Mouse (Mus musculus) regulatory T cell (primary cell): ENCODE measurements around the gene Tmem108.
"Not testable (repeated sequence)": the region's sequence is repeated elsewhere in the genome, so short reads cannot be mapped to it uniquely, and the experiment has no call there.

Source experiments
- in situ Hi-C: fragments of 300-600 bp; cut with MboI, MseI; formaldehyde crosslinking; loops from one replicate; pipeline ENCODE4 v1.15.1; 2025; ENCODE audit warnings: high pct_unique_total_duplicates

Gene Tmem108

DNA sequence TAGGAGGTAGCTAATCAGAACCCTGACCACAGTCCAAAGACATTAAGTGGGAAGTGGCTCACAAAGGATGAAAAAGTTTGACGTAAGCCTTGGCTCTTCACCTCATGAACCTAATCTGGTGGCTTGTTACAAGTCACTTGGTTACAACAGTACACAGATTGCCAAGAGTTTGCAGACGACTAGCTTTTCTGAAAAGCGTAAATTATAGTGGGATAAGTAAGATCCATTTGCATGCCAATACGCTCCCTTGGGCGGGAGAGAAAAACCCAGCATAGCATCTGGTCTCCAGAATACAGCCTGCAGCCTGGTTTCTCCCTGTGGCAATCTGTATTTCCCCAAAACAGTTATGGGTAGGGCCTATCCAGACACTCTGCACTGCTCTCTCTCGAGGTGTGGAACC, 74.5 kb downstream of the Tmem108 start:
- in situ Hi-C loops = no loop called here

DNA sequence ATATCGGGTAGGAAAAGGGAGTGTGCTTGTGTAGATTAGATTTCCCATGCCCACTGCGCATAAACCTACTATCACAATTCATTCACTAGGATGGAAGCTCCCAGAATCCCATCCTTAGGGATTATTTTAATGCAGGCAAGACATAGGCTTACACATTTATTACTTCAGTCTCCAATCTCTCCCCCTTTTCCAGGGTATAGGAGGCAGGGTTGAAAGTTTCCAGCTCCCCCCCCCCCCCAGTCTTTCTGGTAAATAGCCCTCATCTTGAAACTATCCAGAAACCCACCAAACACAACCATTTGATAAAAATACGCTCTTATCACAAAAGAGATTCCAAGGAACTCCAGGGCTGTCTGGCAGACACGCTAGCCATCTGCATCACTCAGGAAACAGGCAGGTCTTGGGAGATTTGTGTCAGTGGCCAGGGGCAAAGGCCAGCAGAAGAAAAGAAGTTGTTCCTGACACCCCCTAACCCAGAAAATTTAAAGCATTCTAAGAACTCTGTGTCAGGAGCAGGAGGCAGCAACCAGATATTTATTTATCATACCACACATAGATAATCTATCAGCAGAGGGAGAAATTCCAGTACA, 79.8 kb downstream of the Tmem108 start:
- in situ Hi-C loops = no loop called here

DNA sequence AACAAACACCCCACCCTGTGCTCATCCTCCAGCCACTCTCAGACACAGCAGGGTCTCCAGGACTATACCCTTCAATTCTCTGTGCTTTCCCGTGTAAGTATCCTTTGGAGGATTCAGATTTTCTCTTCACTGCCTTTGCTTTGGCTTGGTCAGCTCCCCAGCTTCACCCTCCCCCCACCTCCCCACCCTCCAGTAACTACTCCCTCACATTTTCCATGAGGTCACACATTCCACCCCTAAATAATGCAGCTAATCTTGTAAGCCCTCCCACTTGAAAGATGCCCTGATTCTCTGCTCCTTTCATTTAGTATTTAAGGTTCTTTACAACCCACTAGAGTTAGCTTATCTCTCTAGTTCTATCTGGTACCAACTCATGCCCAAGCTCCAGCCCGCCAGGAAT, 82.4 kb downstream of the Tmem108 start:
- in situ Hi-C loops = no loop called here

DNA sequence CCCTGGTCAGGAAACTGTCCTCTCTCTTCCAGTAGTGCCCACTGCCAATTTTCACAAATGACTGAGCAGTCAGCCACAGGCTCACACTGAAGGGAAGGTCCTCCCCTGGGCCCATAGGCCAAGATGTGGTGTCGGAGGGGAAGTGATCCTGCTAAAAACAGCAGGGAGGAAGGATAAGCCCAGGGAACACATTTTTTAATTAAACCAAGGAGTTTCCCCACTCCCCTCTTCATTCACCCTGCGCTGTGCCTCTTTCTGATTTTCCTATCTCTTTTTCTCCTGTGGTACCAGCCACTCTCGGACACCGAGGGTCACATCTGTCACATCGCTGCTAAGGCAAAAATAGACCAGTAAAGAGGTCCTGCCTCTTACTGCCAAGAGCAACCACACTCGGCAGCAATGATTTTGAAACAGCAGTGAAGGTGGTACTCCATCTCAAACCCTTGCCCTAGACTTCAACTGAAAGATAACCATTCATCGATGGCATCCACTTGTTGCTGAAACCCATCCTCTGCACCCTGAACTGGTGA, 83.0 kb downstream of the Tmem108 start:
- in situ Hi-C loops = no loop called here

DNA sequence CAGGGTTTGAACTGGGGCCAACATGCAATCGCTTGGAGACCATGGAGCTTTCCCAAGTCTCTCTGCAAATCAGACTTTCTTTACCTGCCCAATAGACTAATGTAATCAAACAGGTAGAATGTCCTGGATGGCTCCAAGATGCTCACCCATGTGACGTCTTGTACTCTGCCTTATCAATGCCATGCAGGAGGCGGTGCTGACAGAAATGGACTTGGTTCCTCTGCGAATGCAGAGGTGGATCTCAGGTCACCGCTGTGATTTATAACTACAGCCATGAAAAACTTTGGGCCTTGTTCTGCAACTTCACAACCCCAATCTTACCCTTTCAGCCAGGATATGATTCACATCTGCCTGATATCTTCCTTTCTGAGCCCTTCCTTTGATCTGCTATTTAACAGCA, 83.8 kb downstream of the Tmem108 start:
- in situ Hi-C loops = no loop called here

DNA sequence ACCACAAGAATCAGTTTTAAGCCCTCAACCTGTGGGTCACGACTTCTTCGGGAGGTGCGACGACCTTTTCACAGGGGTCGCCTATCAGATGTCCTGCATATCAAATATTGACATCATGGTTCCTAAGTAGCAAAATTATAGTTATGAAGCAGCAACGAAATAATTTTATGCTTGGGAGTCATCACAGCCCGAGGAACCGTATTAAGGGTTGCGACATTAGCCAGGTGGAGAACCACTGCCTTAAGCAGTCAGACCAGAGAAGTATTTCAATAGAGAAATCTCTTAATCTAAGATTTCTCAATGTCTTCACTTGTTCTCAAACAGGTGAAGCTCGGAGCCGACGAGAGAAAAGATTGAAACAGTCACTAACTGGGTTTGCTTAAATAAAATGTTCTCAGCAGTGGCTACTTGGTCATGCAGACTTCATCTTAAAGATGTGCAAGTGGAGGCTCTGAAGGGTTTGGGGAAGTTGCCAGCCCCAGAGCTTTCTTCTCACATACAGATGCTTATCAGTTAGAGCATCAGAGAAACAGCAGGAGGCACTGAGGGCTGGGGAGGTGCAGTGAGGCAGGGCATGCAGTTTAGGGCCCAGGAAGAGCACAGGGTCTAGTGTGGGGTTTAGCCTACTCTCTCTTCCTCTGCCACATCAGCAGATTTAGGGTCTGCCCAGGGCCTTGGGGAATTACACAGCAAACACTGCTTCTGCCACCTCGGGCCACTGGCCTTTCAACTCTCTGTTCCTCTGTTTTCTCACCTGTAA, 85.7 kb downstream of the Tmem108 start:
- in situ Hi-C loops = no loop called here

DNA sequence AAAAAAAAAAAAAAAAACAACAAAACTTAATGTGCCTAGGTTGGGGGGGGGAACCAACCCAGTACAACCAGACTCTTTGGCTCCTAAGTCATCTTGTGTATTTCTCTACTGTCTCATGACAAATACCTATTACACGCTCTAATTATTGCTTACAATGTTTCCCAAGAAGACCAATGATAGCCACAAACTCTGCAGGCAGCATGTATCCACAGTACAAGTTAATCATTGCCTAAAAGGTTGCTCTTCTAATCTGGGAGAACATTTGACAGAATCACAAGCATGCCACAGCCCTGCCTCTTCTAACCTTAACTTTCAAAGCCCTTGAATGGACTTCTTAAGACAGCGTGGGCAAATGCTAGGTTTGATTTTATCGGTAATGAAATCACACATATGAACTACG, 88.8 kb downstream of the Tmem108 start:
- in situ Hi-C loops = no loop called here

DNA sequence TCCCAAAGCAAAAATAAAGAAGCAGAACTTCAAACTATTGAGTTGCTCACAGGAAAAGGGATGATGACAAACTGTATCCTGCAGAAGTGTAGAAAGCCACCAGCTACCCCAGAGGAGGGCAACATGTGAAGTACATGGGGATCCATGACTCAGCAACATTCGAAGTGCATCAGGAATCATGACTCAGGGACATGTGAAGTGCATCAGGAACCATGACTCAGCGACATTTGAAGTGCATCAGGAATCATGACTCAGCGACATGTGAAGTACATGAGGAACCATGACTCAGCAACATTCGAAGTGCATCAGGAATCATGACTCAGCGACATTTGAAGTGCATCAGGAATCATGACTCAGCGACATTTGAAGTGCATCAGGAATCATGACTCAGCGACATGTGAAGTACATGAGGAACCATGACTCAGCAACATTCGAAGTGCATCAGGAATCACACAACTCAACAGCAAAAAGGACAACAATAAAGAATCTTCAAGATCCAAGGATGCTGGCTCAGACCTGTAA, 91.0 kb downstream of the Tmem108 start:
- in situ Hi-C loops = not testable (repeated sequence)

DNA sequence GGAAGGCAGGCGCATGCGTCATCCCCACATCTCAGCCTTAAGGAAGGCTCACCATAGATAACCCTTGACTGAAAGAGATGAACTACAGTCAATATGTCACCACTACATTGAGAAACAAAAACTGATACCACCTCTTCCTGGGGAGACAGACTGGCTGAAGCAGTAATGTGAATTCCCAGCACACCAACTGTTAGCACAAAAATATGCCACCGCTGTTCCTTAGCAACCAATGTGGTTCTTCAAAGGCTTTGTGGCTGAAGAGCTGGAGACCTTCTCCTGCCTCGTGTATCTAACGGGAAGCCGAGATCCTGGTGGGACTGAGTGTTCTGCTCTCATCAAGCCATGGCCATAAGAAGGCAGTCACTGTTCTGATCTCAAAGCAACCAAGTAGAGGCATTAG, 92.8 kb downstream of the Tmem108 start:
- in situ Hi-C loops = no loop called here

DNA sequence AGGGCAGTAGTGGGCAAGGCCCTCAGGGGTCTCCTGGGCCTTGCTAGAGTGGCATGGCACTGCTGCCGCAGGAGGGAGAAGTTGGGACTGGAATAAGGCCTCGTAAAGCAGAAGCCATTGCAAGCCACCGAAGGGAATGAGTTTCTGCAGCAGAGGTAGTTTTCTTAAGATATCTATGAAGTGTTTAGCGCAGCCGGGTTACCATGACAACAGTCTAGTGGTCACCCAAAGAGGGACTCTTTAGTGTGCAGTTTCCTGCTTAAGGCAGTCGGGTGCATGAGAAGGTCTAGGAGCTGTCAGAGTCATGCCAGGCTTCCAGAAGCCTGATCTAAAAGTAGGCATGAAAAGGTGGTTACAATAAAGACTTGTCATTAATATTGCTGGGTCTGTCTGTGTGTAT, 95.8 kb downstream of the Tmem108 start:
- in situ Hi-C loops = no loop called here

DNA sequence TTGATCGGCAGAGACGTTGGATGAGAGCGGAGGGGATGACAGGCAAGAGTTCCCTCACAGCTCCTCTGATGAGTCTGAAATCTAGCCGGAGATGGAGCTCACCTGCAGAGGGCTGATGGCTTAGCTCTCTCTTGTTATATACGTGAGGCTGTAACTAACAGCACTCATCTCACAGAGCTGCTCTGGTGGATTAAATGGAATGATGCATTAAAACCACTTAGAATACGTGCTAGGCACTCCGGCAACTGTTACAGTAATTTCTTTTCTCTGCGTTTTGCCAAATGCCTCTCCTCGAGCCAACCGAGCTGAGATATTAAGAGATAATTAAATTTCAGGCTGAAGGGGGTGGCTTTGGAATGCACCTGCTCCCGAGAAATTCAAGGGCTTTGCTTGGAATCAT, 97.5 kb downstream of the Tmem108 start:
- in situ Hi-C loops = no loop called here

DNA sequence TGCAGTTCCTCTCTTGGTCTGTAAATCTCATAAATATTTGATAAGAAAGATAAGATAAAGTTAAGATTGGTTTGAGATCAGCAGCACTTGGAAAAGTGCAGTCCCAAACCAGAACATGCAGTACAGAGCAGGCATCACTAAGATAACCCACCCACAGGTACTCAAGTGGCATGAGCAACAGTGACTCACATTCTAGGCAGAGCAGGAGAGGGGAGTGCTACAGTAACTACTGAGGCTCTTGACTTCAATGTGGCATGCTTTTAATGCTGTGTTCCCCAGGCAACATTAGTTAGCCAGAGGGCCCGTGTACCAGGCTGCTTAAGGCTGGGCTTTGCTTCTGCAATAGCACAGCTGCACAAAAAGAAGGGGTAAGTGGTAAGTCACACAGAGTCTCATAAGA, 99.8 kb downstream of the Tmem108 start:
- in situ Hi-C loops = no loop called here

DNA sequence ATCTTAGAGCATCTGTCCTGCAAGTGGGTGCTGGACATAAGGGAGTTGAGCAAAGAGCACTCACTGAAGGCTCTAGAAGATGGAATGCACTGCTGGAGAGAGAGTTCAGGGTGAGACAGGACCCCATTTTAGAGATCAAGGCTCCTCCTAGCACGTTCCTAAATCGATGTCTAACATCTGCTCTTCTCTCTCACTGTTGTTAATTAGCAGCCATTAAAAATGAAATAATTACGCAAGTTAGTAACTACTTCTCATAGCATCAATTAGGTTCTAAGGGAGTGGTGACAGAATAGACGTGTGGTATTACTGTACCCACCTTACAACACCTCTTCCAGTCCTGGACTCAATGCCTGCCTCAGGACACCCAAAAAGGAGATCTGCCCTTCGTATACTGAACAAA, 103.7 kb downstream of the Tmem108 start:
- in situ Hi-C loops = no loop called here

DNA sequence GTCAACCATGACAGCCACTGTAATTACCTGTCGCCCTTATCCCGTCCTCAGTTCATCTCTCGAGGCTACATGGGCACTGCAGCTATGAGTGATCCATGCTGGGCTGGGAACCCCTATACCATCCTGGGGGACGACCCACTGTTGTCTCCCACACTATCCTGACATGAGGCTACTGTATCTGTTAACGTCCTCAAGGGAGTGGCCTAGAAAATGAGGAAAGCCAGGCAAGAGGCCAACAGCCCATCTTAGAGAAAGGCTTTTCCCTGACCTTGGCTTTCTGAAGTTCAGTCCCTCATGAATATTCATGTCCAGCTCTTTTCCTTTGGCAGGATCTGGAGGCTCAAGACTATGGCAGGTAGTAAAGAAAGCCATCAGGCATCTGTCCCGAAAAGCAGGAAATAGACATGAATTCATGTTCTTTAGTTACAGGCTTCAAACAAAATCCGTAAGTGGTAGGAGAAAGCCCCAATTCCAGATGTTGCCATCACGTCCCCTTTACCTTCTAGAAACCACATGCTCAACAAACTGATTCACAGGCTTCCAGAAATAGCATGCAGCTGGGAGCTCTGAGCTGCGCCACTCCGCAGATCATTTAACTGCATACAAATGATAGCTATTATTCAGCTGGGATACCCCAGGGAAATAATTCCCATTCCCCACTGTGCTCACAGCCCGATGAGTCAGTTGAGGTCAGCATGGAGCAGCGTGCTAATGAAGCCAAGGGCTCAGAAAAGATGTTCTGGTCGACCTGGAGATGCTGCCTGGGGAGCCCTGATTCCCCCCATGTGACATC, 104.3 kb downstream of the Tmem108 start:
- in situ Hi-C loops = no loop called here

DNA sequence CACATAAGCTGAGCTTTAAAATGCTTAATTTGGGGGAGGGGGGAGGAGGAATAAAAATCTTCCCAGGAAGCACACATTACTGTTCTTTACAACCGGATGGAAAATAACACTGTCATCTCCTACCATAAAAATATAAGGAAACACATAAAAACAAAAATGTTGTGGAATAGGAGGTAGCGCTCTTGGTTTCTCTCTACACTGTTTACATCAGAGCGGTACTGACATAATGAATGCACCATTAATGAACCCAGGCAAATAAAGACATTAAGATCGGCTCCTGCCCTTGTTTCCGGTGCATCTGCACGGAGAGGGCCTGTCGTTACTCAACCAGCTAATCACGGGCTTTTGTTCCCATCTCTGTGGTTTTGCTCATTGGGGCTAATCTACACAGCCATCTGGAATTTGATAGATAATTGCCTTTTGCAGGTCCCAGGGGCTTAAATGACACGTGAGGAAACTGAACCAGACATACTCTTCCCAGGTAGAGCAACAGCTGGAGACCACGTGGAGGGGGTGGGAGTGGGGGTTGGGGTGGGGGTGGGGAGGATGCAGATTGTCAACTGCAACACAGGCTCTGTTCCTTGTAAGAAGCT, 107.5 kb downstream of the Tmem108 start:
- in situ Hi-C loops = no loop called here

DNA sequence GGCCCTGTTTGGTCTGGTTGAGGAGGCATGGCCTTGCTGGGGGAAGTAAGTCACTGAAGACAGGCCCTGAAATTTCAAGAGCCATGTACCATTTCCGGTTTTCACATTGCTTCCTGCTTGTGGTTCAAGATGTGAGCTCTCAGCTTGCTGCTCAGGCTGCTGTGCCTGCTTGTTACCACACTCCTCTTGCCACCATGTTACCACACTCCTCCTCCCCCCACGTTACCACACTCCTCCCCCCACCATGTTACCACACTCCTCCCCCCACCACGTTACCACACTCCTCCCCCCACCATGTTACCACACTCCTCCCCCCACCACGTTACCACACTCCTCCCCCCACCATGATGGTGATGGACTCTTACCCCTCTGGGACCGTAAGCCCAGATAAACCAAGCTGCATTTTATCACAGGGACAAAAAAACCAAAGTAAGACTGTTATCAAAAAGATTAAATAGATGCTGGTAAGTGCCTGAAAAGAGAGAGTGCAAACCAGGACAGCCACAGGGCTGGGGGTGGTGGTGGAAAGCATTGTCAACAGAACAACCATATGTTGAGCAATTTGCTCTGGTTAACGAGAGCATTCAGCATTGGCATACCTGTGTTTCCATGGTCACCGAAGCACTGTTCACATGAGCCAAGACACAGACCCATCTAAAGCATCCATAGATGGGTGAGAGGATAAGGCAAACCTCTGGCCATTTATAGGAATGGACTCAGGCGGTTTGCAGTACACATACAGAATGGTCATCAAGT, 109.3 kb downstream of the Tmem108 start:
- in situ Hi-C loops = no loop called here

DNA sequence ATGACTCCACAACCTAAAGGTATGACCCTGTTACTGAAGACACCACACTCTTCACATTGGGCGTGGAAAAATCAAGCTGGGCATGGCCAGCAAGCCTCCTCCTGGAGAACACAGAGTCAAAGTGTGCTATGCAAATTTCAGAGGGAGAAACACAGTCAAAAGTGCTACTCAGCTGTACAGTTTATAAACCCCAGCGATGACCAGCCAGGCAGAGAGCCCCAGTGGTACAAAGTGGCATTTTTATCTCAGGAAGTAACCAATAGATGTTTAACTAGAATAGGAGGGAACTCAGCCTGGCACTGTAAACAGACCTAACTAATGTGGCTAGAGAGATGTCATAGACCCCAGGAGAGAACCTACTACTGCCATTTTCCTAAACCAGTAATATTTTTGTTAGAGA, 115.0 kb downstream of the Tmem108 start:
- in situ Hi-C loops = no loop called here

DNA sequence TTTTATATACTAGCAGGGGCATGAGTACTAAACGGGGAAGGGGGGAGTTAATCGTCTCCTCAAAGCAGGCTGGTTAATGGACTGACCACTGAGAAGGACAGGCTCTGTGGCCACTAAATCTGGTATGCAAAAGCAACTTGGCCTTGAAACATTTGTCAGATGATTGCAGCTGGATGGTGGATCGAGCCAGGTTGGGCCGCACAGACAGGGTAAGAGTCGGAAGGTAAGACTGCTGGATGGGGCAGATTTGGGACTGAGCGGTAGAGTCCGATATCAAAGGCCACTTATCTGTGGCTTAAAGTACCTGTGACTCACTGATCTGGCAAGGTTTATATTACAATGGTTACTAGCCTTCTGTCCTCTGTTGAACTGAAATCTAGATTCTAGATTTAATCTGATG, 115.9 kb downstream of the Tmem108 start:
- in situ Hi-C loops = no loop called here

DNA sequence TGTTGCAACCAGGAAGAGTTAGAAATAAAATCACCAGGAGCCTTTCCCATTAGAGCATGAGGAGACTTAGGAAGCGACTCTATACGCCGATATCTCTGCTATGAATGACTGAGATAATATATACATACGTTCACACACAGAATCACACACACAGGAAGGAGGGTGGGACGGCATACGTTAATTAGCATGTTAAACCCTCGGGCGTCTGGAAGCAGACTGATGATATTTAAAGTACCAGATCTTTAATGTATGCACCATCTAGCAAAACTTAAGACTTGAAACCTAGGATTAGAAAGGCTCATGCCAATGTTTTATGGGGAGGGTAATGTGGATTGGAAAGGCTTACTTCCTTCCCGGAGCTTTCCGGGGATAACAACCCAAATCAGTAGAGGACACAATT, 119.3 kb downstream of the Tmem108 start:
- in situ Hi-C loops = no loop called here

DNA sequence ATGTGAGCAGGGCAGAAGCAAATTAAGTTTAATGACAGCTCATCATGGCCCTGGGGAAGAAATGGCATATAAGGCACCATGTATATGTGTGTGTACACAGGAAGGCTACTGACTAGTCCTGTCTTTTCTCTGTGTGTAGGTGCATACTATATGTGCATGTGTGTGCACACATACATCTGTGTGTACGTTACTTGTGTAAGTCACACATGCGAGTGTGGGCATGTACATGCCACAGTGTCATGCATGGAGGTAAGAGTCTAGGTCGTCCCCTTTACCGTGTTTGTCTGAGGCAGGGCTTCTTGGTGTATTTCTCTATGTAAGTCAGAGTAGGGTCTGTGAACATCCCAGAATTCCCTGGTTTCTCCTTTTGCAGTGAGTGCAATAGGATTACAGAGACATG, 120.3 kb downstream of the Tmem108 start:
- in situ Hi-C loops = no loop called here

DNA sequence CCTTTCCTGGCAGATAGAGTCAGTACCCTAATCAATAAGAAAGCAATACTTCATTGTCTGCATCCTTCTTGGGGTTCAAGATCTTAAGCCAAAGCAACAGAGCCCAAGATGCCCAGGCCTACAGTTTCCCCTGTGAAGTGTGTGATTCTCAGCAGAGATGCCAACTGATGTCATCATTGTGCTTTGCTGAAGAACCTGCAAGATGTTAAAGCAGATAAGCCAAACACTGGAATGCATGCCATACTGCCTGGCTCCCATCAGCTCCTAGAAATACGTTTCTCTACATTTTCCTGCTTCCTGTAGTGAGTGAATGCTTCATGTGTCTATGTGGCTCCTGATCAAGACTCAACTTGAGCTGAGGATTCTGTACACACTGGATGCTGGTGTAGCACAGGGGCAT, 122.2 kb downstream of the Tmem108 start:
- in situ Hi-C loops = loop anchor here (10.0 kb wide), 1 partner anchor 175 kb away; no protein-coding TSS in a partner anchor
